Mouse (Mus musculus) stomach, postnatal 0 days (tissue): Measurements from ENCODE around the gene Gucd1. TPM values are rescaled to one million over a fixed set of nuclear protein-coding genes. Genes with fewer than 3 reads are reported as not detected.
A peak's percentile ranks its signal among the peaks of the same experiment; 100 is the strongest.

Source experiments
- ATAC-seq: fragments of 200-750 bp; cut with Nextera tagmentation; 2 replicates; pipeline ENCODE4 v1.8.0; 2017; ENCODE audit not compliant: low FRiP score, low TSS enrichment
- DNase-seq: peaks from one replicate; pipeline ENCODE4 v3.0.0-alpha.2; 2016; ENCODE audit warnings: low spot score
- H3K27ac ChIP-seq: fragments of 300-500 bp; sonication (generic); replicated peaks from 2 replicates; pipeline ENCODE4 v1.5.1; 2014; ENCODE audit warnings: mild to moderate bottlenecking, control low read depth
- H3K27me3 ChIP-seq: fragments of 300-500 bp; sonication (generic); 2 replicates; pipeline ENCODE4 v1.6.1; 2014; ENCODE audit warnings: low read length; ENCODE audit not compliant: control insufficient read depth, insufficient read depth
- H3K36me3 ChIP-seq: fragments of 300-500 bp; sonication (generic); 2 replicates; pipeline ENCODE4 v1.6.1; 2014; ENCODE audit warnings: low read length, mixed read lengths; ENCODE audit not compliant: control insufficient read depth, insufficient read depth
- H3K4me1 ChIP-seq: fragments of 300-500 bp; sonication (generic); replicated peaks from 2 replicates; pipeline ENCODE4 v1.6.1; 2014; ENCODE audit warnings: antibody characterized with exemption; ENCODE audit not compliant: control insufficient read depth, insufficient read depth
- H3K4me2 ChIP-seq: fragments of 300-500 bp; sonication (generic); replicated peaks from 2 replicates; pipeline ENCODE4 v1.6.1; 2014; ENCODE audit warnings: low read depth, mild to moderate bottlenecking, control low read depth, moderate library complexity
- H3K4me3 ChIP-seq: fragments of 300-500 bp; sonication (generic); 2 replicates; pipeline ENCODE4 v1.5.1; 2014; ENCODE audit warnings: low read depth, low read length, control low read depth
- H3K9ac ChIP-seq: fragments of 300-500 bp; sonication (generic); 2 replicates; pipeline ENCODE4 v1.6.1; 2014; ENCODE audit warnings: mild to moderate bottlenecking, low read length, control low read depth, mixed read lengths
- H3K9me3 ChIP-seq: fragments of 300-500 bp; sonication (generic); 2 replicates; pipeline ENCODE4 v1.6.1; 2016; ENCODE audit warnings: low read length; ENCODE audit not compliant: control insufficient read depth
- CTCF ChIP-seq: IDR thresholded peaks from 2 replicates; pipeline ENCODE4 v1.5.1; 2016; ENCODE audit warnings: antibody characterized with exemption, low read depth, mild to moderate bottlenecking, moderate library complexity
- EP300 ChIP-seq: optimal IDR thresholded peaks from 2 replicates; pipeline ENCODE3; 2016; ENCODE audit warnings: antibody characterized with exemption
- WGBS: fragments of 180-500 bp; shearing (Covaris S2); extraction: QIAGEN DNeasy Blood & Tissue Kit; methylation state at CpG from one replicate; pipeline ENCODE4 v1.1.7; 2014; 5-methylcytosine and 5-hydroxymethylcytosine counted together
- polyA plus RNA-seq: library from polyadenylated mRNA; unstranded; fragments of >200 nt; fragmentation: Nextera tagmentation; extraction: Ambion mirVana; gene quantifications from 2 replicates; pipeline ENCODE4 v1.2.1, GENCODE M21; 2015

Gucd1 gene
- polyA plus RNA-seq, 1 experiment from 2014 or later = 14.6 TPM

- no peaks in the 10 kb centered on the region for H3K27me3 ChIP-seq
- H3K4me2 ChIP-seq = no peak overlapping the region
- whole genome bisulfite sequencing = 39% methylated on average over 4 of the region's 4 CpGs
- ATAC-seq (no peak), DNase-seq (no peak)
- no peak overlapping the region for H3K9ac ChIP-seq
- TF ChIP-seq EP300 (no peak), CTCF (no peak)
- H3K4me3 ChIP-seq = no peak overlapping the region
- H3K9me3 ChIP-seq = no peaks in the 10 kb centered on the region
- no peaks in the 10 kb centered on the region for H3K4me1 ChIP-seq
- no peaks in the 10 kb centered on the region for H3K36me3 ChIP-seq
- no peak overlapping the region for H3K27ac ChIP-seq
Measured at GRCm38 (mm10) chr10:75320321-75320720, 197.5 kb downstream of the Gucd1 start.

DNA sequence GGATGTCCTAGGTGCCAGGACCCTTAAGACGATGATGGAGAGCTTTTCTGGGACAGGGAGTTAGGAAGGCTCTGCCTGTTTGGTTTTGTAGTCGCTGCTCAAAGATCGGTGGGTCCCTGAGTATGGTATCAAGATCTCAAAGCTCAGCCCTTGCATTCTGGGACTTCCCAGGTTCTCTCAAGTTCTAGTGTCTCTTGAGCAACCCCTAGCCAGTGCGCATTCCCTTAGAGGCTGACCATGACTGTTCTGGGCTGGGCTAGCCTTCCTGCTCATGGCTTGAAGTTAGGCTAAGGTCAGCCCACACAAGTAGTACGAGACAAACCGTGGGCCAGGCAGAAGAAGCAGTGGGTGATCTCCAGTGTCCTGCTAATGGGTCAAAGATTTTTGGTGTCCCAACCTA lies 199.6 kb downstream of the Gucd1 start:
- H3K4me2 ChIP-seq = no peak overlapping the region; the same call in 1 of the 2 replicates
- H3K4me1 ChIP-seq = no peaks in the 10 kb centered on the region
- TF ChIP-seq EP300 (no peak), CTCF (no peak)
- no peak overlapping the region for H3K4me3 ChIP-seq
- H3K27ac ChIP-seq = no peak overlapping the region
- no peaks in the 10 kb centered on the region for H3K27me3 ChIP-seq
- H3K9ac ChIP-seq = no peak overlapping the region
- DNase-seq (no peak), ATAC-seq (no peak)
- 75% methylated on average over 6 of the region's 6 CpGs for WGBS
- H3K9me3 ChIP-seq = no peaks in the 10 kb centered on the region
- no peaks in the 10 kb centered on the region for H3K36me3 ChIP-seq

DNA sequence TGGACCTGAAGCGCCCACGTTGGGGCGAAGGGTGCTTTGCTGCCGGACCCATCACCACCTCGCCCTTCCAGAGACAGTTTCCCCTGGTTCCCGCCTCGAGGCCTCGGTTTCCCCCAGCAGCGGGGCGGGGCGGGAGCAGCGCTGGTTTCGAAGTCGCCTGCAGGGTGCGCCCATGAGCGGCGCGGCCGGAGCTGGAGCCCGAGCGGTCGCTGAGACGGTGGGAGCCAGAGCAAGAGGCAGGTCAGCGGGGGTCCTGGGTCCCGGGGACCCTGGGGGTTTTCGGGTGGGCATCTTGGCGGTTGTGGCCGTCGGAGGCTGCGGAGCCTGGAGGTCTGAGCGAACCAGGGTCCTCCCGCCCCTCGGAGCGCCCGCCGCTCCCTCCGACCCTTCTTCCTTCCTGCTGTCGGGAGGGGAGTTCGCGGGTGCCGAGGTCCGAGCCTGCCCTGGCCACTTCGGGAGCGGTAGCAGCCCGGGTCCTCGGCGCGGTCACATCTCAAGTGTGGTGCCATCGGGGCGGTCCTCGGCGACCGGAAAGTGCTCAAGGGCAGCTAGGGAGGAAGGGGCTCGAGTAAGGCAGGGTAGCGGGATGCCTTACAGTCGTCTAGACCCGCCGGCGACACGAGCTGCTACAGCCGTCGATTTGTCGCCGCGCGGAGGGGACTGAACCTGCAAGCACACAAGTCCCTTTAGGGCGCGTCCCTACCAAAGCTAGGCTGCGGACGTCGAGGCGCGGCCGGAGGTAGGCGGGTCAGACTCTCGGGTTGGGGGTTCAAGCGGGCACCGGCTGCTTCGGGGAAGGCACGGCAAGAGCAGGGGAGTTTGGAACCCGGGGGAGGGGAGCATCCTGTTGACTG lies 200.6 kb downstream of the Gucd1 start:
- H3K9me3 ChIP-seq = no peaks in the 10 kb centered on the region
- no peaks in the 10 kb centered on the region for H3K4me1 ChIP-seq
- 1% methylated on average over 81 of the region's 81 CpGs for WGBS
- H3K4me3 ChIP-seq = peak overlapping the region; percentile 49
- H3K4me2 ChIP-seq = peak overlapping the region; percentile 77
- peaks cover 5% of the 10 kb centered on the region; the same call in 1 of the 2 replicates for H3K36me3 ChIP-seq
- H3K9ac ChIP-seq = peak overlapping the region; percentile 59
- TF ChIP-seq EP300 = no peak
- TF ChIP-seq CTCF = peak; percentile 84
- peak; percentile 71; the same call in 1 of the 2 replicates for ATAC-seq
- peak; percentile 70 for DNase-seq
- H3K27ac ChIP-seq = 0 out of 2 replicates have a peak overlapping the region, but pooled peaks have one; percentile 18
- H3K27me3 ChIP-seq = no peaks in the 10 kb centered on the region

DNA sequence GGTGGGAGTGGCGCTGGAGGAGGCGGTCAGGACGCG lies 201.1 kb downstream of the Gucd1 start, which contains the start of gene Adora2a:
TSS of gene Adora2a (plus strand) at position 6 of the 36 bp plus-strand sequence.
- Histone ChIP-seq H3K4me1 (no peaks in the 10 kb centered on the region), H3K4me3 (peak within 1 kb of the TSS; percentile 49), H3K27me3 (no peaks in the 10 kb centered on the region), H3K9me3 (no peaks in the 10 kb centered on the region), H3K27ac (0 out of 2 replicates have a peak within 1 kb of the TSS, but pooled peaks have one; percentile 18), H3K9ac (peak within 1 kb of the TSS; percentile 59), H3K36me3 (peaks cover 5% of the 10 kb centered on the region; the same call in 1 of the 2 replicates), H3K4me2 (peak within 1 kb of the TSS; percentile 77)
- ATAC-seq (no peak), DNase-seq (no peak)
- WGBS = 0% methylated on average over 3 of the region's 4 CpGs
- TF ChIP-seq EP300 (no peak), CTCF (no peak)

DNA sequence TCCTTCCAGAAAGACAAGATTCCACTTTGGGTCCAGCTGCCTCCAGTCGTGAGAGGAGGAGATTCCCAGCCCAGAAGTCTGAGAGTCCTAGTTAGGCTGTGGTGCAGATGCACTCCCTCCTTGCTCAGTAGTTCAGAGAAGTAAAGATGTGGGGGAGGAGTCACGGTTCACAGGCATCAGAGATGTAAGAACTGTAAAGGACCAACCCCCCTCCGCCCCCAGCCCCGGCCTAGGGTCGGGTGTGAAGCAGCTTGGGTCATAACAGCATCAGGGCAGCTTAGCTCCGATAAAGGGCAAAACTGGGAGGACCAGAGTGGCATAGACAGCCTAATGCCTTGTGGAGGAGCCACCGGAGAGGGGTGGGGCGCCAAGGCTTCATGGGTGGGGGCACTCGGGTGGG lies 201.3 kb downstream of the Gucd1 start:
- H3K27ac ChIP-seq = no peak overlapping the region
- H3K27me3 ChIP-seq = no peaks in the 10 kb centered on the region
- no peaks in the 10 kb centered on the region for H3K9me3 ChIP-seq
- ATAC-seq (peak; percentile 21; the same call in 1 of the 2 replicates), DNase-seq (no peak)
- H3K4me2 ChIP-seq = peak overlapping the region; percentile 77
- peaks cover 5% of the 10 kb centered on the region; the same call in 1 of the 2 replicates for H3K36me3 ChIP-seq
- H3K4me1 ChIP-seq = no peaks in the 10 kb centered on the region
- WGBS = 6% methylated on average over 7 of the region's 9 CpGs
- TF ChIP-seq CTCF (no peak), EP300 (no peak)
- peak overlapping the region; percentile 49 for H3K4me3 ChIP-seq
- peak overlapping the region; percentile 59 for H3K9ac ChIP-seq

GRCm38 (mm10) chr10:75315756-75316155 lies 202.0 kb downstream of the Gucd1 start:
- 56% methylated on average over 8 of the region's 8 CpGs for WGBS
- TF ChIP-seq EP300 (no peak), CTCF (no peak)

More at GRCm38 (mm10) chr10:75315756-75316155, 202.0 kb downstream of the Gucd1 start:
- H3K9me3 ChIP-seq = no peaks in the 10 kb centered on the region
- H3K27me3 ChIP-seq = no peaks in the 10 kb centered on the region
- no peak overlapping the region for H3K27ac ChIP-seq
- no peak overlapping the region for H3K4me2 ChIP-seq
- no peak overlapping the region for H3K4me3 ChIP-seq
- no peak for DNase-seq
- no peak overlapping the region for H3K9ac ChIP-seq
- no peak for ATAC-seq
- peaks cover 5% of the 10 kb centered on the region; the same call in 1 of the 2 replicates for H3K36me3 ChIP-seq
- H3K4me1 ChIP-seq = no peaks in the 10 kb centered on the region
